Mouse (Mus musculus): ENCODE measurements at regions not wholly inside any gene's neighbourhood (a gene's known extent, or its start where the extent isn't known, plus 50 kb on each side); places are given as distances from the start of the nearest gene placed in this dataset.

- in situ Hi-C loops (cut with MboI, MseI) = no loop called here
These were observed 68.3 kb downstream of the Cd83 start for GRCm38 (mm10) chr13:43852888-43853287.

GRCm38 (mm10) chr13:43854973-43855372, 70.4 kb downstream of the Cd83 start:
- in situ Hi-C loops (cut with MboI, MseI) = no loop called here

GRCm38 (mm10) chr13:43860932-43861331, 76.4 kb downstream of the Cd83 start:
- in situ Hi-C loops (cut with MboI, MseI) = loop anchor here (10.0 kb wide), 1 partner anchor 914 kb away; no protein-coding TSS in a partner anchor

- in situ Hi-C loops (cut with MboI, MseI) = loop anchor here (10.0 kb wide), 1 partner anchor 913 kb away; no protein-coding TSS in a partner anchor
These were observed 76.8 kb downstream of the Cd83 start for GRCm38 (mm10) chr13:43861424-43861823.

- in situ Hi-C loops (cut with MboI, MseI) = loop anchor here (10.0 kb wide), 1 partner anchor 913 kb away; no protein-coding TSS in a partner anchor
These were observed 77.5 kb downstream of the Cd83 start for GRCm38 (mm10) chr13:43862056-43862455.

- in situ Hi-C loops (cut with MboI, MseI) = loop anchor here (10.0 kb wide), 1 partner anchor 912 kb away; no protein-coding TSS in a partner anchor
These were observed 78.0 kb downstream of the Cd83 start for GRCm38 (mm10) chr13:43862586-43862985.

- in situ Hi-C loops (cut with MboI, MseI) = loop anchor here (10.0 kb wide), 1 partner anchor 911 kb away; no protein-coding TSS in a partner anchor
These were observed 79.1 kb downstream of the Cd83 start for GRCm38 (mm10) chr13:43863581-43864100.

GRCm38 (mm10) chr13:43864153-43864861, 79.7 kb downstream of the Cd83 start:
- in situ Hi-C loops (cut with MboI, MseI) = loop anchor here (10.0 kb wide), 1 partner anchor 910 kb away; no protein-coding TSS in a partner anchor

- in situ Hi-C loops (cut with MboI, MseI) = loop anchor here (10.0 kb wide), 1 partner anchor 910 kb away; no protein-coding TSS in a partner anchor
These were observed 80.5 kb downstream of the Cd83 start for GRCm38 (mm10) chr13:43865036-43865435.

GRCm38 (mm10) chr13:43875895-43876294, 91.3 kb downstream of the Cd83 start:
- in situ Hi-C loops (cut with MboI, MseI) = no loop called here

- in situ Hi-C loops (cut with MboI, MseI) = no loop called here
These were observed 102.7 kb downstream of the Cd83 start for GRCm38 (mm10) chr13:43887284-43887683.

GRCm38 (mm10) chr13:43891928-43892327, 107.4 kb downstream of the Cd83 start:
- in situ Hi-C loops (cut with MboI, MseI) = no loop called here

GRCm38 (mm10) chr13:43895990-43896389, 111.4 kb downstream of the Cd83 start:
- in situ Hi-C loops (cut with MboI, MseI) = no loop called here

GRCm38 (mm10) chr13:43897046-43897445, 112.5 kb downstream of the Cd83 start:
- in situ Hi-C loops (cut with MboI, MseI) = no loop called here

- in situ Hi-C loops (cut with MboI, MseI) = no loop called here
These were observed 114.1 kb downstream of the Cd83 start for GRCm38 (mm10) chr13:43898555-43899258.

- in situ Hi-C loops (cut with MboI, MseI) = loop anchor here (10.0 kb wide), 2 partner anchors 745 to 835 kb away; no protein-coding TSS in a partner anchor
These were observed 115.5 kb downstream of the Cd83 start for GRCm38 (mm10) chr13:43900115-43900514.

- in situ Hi-C loops (cut with MboI, MseI) = loop anchor here (10.0 kb wide), 2 partner anchors 744 to 834 kb away; no protein-coding TSS in a partner anchor
These were observed 116.2 kb downstream of the Cd83 start for GRCm38 (mm10) chr13:43900758-43901157.

- in situ Hi-C loops (cut with MboI, MseI) = loop anchor here (10.0 kb wide), 2 partner anchors 741 to 831 kb away; no protein-coding TSS in a partner anchor
These were observed 118.8 kb downstream of the Cd83 start for GRCm38 (mm10) chr13:43903391-43903790.

GRCm38 (mm10) chr13:43904291-43904690, 119.7 kb downstream of the Cd83 start:
- in situ Hi-C loops (cut with MboI, MseI) = loop anchor here (10.0 kb wide), 2 partner anchors 741 to 831 kb away; no protein-coding TSS in a partner anchor

GRCm38 (mm10) chr13:43906241-43906640, 121.7 kb downstream of the Cd83 start:
- in situ Hi-C loops (cut with MboI, MseI) = loop anchor here (10.0 kb wide), 2 partner anchors 739 to 829 kb away; no protein-coding TSS in a partner anchor

GRCm38 (mm10) chr13:43907425-43907824, 122.8 kb downstream of the Cd83 start:
- in situ Hi-C loops (cut with MboI, MseI) = loop anchor here (10.0 kb wide), 2 partner anchors 737 to 827 kb away; no protein-coding TSS in a partner anchor
